Mouse (Mus musculus): ENCODE measurements around the gene Clec2e. TPM values are rescaled to one million over a fixed set of nuclear protein-coding genes. Genes with fewer than 3 reads are reported as not detected.
"Not testable (repeated sequence)": the region's sequence is repeated elsewhere in the genome, so short reads cannot be mapped to it uniquely, and the experiment has no call there.

The Clec2e gene
- polyA plus RNA-seq (2015; fragmentation: Nextera tagmentation; extraction: Ambion mirVana) = not detected in 2 replicates

GRCm38 (mm10) chr6:129100794-129101193 is at the start of gene Clec2e:
TSS of gene Clec2e (minus strand) at chr6:129100913.
- not testable (repeated sequence) for H3K36me3 ChIP-seq, H3K9me3 ChIP-seq
- 80% methylated on average over 1 of the region's 1 CpGs for WGBS

GRCm38 (mm10) chr6:129146812-129147211 is 46.1 kb upstream of the Clec2e start:
- no peaks in the 10 kb centered on the region for H3K4me1 ChIP-seq (replicated peaks)
- no peak for ATAC-seq (ENCODE audit: low FRiP score)
- 94% methylated on average over 2 of the region's 2 CpGs for WGBS
- no peaks in the 10 kb centered on the region for H3K36me3 ChIP-seq
- no peak overlapping the region for H3K4me2 ChIP-seq
- no peak overlapping the region for H3K4me3 ChIP-seq
- no peaks in the 10 kb centered on the region for H3K9me3 ChIP-seq
- no peaks in the 10 kb centered on the region for H3K27me3 ChIP-seq
- H3K9ac ChIP-seq = no peak overlapping the region
- H3K27ac ChIP-seq = no peak overlapping the region

More at GRCm38 (mm10) chr6:129100794-129101193, at the start of gene Clec2e:
- not testable (repeated sequence) for H3K9ac ChIP-seq; H3K27ac ChIP-seq; H3K4me2 ChIP-seq; H3K4me1 ChIP-seq (replicated peaks); ATAC-seq (ENCODE audit: low FRiP score); H3K4me3 ChIP-seq; H3K27me3 ChIP-seq

DNA sequence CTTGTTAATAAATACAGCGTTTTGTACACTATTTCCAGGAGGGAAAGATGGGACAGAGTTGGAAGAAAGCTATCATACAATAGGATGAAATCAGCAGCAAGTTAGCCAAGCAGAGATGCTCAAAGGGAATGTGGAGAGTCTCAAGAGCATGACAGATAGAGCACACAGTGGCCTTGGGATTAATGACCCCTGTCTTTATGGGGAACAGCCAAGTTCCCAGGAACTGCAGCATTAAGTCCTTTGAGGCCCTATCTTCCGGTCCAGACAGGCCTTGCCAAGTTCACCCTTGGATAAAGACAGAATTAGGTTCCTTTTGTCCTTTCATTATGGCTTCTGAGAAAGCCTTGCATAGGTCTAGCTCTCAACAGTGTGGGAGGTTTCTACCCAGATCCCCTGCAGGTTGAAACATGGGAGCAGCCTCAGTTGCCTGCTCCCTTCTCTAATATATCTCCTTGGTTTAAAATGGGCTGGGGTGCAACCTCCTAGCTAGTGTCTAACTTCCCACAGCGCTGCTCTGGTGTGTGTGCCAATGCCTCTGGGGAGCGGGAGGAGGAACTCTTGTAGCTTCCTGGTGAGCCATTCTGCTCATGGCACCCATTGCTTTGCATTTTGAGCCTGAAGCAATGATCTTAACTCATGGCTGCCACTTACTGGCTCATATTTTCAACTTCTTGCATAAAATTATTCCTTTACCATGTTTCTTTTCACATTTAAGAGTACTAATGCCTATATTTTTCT is 32.1 kb upstream of the Clec2e start:
- H3K36me3 ChIP-seq = no peaks in the 10 kb centered on the region
- no peak overlapping the region for H3K4me2 ChIP-seq
- H3K27me3 ChIP-seq = no peaks in the 10 kb centered on the region
- no peaks in the 10 kb centered on the region for H3K4me1 ChIP-seq (replicated peaks)
- WGBS = 91% methylated on average over 4 of the region's 4 CpGs
- no peak overlapping the region for H3K9ac ChIP-seq
- no peak overlapping the region for H3K4me3 ChIP-seq
- no peak for ATAC-seq (ENCODE audit: low FRiP score)
- no peaks in the 10 kb centered on the region for H3K9me3 ChIP-seq
- no peak overlapping the region for H3K27ac ChIP-seq

GRCm38 (mm10) chr6:129126861-129127260 is 26.1 kb upstream of the Clec2e start:
- Histone ChIP-seq H3K4me1 (replicated peaks) (no peaks in the 10 kb centered on the region), H3K4me2 (no peak overlapping the region), H3K27ac (no peak overlapping the region), H3K4me3 (no peak overlapping the region), H3K9me3 (0 out of 2 replicates have a peak, but pooled peaks cover 5% of the 10 kb centered on the region), H3K27me3 (no peaks in the 10 kb centered on the region), H3K9ac (no peak overlapping the region), H3K36me3 (no peaks in the 10 kb centered on the region)
- no peak for ATAC-seq (ENCODE audit: low FRiP score)

DNA sequence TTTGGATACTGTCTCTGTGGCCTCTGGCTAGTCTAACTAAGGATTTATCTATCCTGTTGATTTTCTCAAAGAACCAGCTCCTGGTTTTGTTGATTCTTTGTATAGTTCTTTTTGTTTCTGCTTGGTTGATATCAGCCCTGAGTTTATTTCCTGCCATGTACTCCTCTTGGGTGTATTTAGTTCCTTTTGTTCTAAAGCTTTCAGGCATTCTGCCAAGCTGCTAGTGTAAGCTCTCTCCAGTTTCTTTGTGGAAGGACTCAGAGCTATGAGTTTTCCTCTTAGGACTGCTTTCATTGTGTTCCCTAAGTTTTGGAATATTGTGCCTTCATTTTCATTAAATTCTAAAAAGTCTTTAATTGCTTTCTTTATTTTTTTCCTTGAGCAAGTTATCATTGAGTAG is 23.8 kb upstream of the Clec2e start:
- H3K27ac ChIP-seq; H3K9ac ChIP-seq; H3K27me3 ChIP-seq; H3K4me1 ChIP-seq (replicated peaks); H3K36me3 ChIP-seq; ATAC-seq (ENCODE audit: low FRiP score); H3K4me3 ChIP-seq; H3K4me2 ChIP-seq; H3K9me3 ChIP-seq: not testable (repeated sequence)

- no peak overlapping the region for H3K9ac ChIP-seq
- H3K36me3 ChIP-seq = no peaks in the 10 kb centered on the region
- 89% methylated on average over 3 of the region's 3 CpGs for WGBS
- H3K27me3 ChIP-seq = no peaks in the 10 kb centered on the region
- H3K27ac ChIP-seq = no peak overlapping the region
- H3K9me3 ChIP-seq = no peaks in the 10 kb centered on the region
- no peak overlapping the region for H3K4me2 ChIP-seq
- no peaks in the 10 kb centered on the region for H3K4me1 ChIP-seq (replicated peaks)
- ATAC-seq (ENCODE audit: low FRiP score) = no peak
- H3K4me3 ChIP-seq = no peak overlapping the region
These were observed 15.5 kb upstream of the Clec2e start for GRCm38 (mm10) chr6:129116223-129116622.

DNA sequence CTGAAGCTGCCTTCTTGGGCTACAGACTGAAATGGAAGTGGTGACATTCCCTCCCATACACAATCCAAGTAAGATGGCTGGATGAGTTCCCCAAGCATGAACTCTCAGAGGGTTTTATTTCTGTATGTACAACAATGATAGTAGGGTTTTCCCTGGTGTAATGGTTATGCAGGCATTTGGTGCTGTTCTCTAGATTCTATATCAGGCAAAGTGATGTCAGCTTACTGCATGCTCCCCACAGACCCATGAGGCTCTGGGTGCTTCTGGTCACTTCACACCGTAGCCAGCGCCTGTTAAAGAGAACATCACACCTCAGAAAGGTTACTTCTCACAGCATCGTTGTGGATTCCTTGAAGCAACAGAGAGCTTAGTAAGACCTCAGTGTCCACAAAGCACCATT is 13.5 kb upstream of the Clec2e start:
- H3K9me3 ChIP-seq; H3K36me3 ChIP-seq; H3K4me1 ChIP-seq (replicated peaks); ATAC-seq (ENCODE audit: low FRiP score); H3K27me3 ChIP-seq; H3K9ac ChIP-seq; H3K4me3 ChIP-seq; H3K4me2 ChIP-seq; H3K27ac ChIP-seq: not testable (repeated sequence)
- 91% methylated on average over 3 of the region's 3 CpGs for WGBS

- WGBS = 30% methylated on average over 1 of the region's 1 CpGs
- Histone ChIP-seq H3K4me2 (no peak overlapping the region), H3K27me3 (no peaks in the 10 kb centered on the region), H3K27ac (no peak overlapping the region), H3K9ac (no peak overlapping the region), H3K4me1 (replicated peaks) (no peaks in the 10 kb centered on the region), H3K36me3 (no peaks in the 10 kb centered on the region), H3K4me3 (no peak overlapping the region), H3K9me3 (no peaks in the 10 kb centered on the region)
- ATAC-seq (ENCODE audit: low FRiP score) = no peak
These were observed 13.1 kb upstream of the Clec2e start for GRCm38 (mm10) chr6:129113769-129114168.

DNA sequence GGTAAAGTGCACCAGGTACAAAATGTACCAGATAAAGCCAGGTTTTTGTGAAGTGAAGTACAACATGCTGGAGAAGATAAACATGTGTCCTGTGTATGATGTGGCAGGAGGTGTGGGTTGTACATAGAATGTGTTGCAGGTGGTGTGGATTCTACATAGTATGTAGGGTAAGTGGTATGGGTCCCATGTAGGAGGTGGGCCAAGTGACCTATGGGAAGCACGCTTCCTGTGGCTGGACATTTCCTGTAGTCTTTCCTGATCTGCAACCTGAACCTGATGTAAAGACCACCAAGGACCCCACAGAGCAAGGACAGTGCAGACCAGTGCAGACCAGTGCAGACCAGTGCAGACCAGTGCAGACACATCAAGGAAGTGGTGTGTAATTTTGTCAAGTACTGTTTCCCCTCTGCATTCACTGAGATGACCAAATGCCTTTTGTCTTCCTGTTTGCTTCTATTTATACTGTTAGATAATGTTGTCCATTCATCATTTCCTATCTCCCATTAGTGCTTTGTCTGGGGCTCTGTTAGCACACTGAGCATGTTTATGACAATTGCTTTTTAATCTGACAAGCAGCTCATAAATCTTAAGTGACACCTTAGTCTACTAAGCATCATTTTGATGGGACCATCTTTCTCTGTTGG is 12.4 kb upstream of the Clec2e start:
- no peak overlapping the region for H3K9ac ChIP-seq
- no peaks in the 10 kb centered on the region for H3K27me3 ChIP-seq
- 76% methylated on average over 1 of the region's 1 CpGs for WGBS
- ATAC-seq (ENCODE audit: low FRiP score) = no peak
- H3K4me3 ChIP-seq = no peak overlapping the region
- H3K4me1 ChIP-seq (replicated peaks) = no peaks in the 10 kb centered on the region
- H3K9me3 ChIP-seq = no peaks in the 10 kb centered on the region
- H3K4me2 ChIP-seq = no peak overlapping the region
- no peaks in the 10 kb centered on the region for H3K36me3 ChIP-seq
- no peak overlapping the region for H3K27ac ChIP-seq

- Histone ChIP-seq H3K4me2 (no peak overlapping the region), H3K9me3 (no peaks in the 10 kb centered on the region), H3K9ac (no peak overlapping the region), H3K27ac (no peak overlapping the region), H3K27me3 (no peaks in the 10 kb centered on the region), H3K4me1 (replicated peaks) (no peaks in the 10 kb centered on the region), H3K4me3 (no peak overlapping the region), H3K36me3 (no peaks in the 10 kb centered on the region)
- no peak for ATAC-seq (ENCODE audit: low FRiP score)
- 80% methylated on average over 1 of the region's 1 CpGs for WGBS
These were observed 11.8 kb upstream of the Clec2e start for GRCm38 (mm10) chr6:129112526-129112925.

DNA sequence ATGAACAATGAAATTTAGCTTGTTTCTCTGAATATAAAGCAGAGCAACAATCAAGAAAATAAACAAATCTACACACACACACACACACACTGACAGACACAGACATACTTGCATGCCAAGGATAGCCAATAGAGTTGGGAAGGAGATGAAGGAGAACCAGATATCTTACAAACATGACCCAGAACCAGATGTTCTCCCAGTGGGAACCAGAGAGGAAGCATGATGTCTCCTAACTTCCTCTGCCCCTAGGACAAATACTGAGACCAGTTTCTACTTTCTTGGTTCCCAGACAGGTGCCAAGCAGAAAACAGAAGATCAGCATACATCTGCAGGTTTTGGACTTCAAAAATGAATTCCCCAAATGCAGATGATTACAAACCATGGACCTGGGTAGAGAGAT is 7.2 kb upstream of the Clec2e start:
- Histone ChIP-seq H3K27ac (no peak overlapping the region), H3K4me3 (no peak overlapping the region), H3K9ac (no peak overlapping the region), H3K4me1 (replicated peaks) (no peaks in the 10 kb centered on the region), H3K4me2 (no peak overlapping the region), H3K27me3 (no peaks in the 10 kb centered on the region), H3K36me3 (no peaks in the 10 kb centered on the region), H3K9me3 (no peaks in the 10 kb centered on the region)
- no peak for ATAC-seq (ENCODE audit: low FRiP score)

GRCm38 (mm10) chr6:129102858-129103555 is 2.3 kb upstream of the Clec2e start:
- ATAC-seq (ENCODE audit: low FRiP score) = no peak
- Histone ChIP-seq H3K36me3 (no peaks in the 10 kb centered on the region), H3K9ac (no peak overlapping the region), H3K27ac (no peak overlapping the region), H3K4me2 (no peak overlapping the region), H3K4me1 (replicated peaks) (no peaks in the 10 kb centered on the region), H3K9me3 (no peaks in the 10 kb centered on the region), H3K27me3 (no peaks in the 10 kb centered on the region), H3K4me3 (no peak overlapping the region)
- 86% methylated on average over 4 of the region's 4 CpGs for WGBS

- Histone ChIP-seq H3K4me2 (no peak overlapping the region), H3K9me3 (no peaks in the 10 kb centered on the region), H3K36me3 (no peaks in the 10 kb centered on the region), H3K4me3 (no peak overlapping the region), H3K27me3 (no peaks in the 10 kb centered on the region), H3K9ac (no peak overlapping the region), H3K4me1 (replicated peaks) (no peaks in the 10 kb centered on the region), H3K27ac (no peak overlapping the region)
- WGBS = 83% methylated on average over 1 of the region's 1 CpGs
- ATAC-seq (ENCODE audit: low FRiP score) = no peak
These were observed 891 bp upstream of the Clec2e start for GRCm38 (mm10) chr6:129101604-129102003.
